Mouse (Mus musculus) CH12.LX (cell line): ENCODE data around the gene Fxyd3.

Experiments
- CHD1 ChIP-seq: IDR thresholded peaks from 2 replicates; pipeline ENCODE4 v1.6.1; 2012; ENCODE audit warnings: low read depth, low read length, improper control_type of control experiment, inconsistent platforms
- CTCF ChIP-seq, 2 experiments: IDR thresholded peaks in 1 of 2; conservative IDR thresholded peaks in 1 of 2; 2 replicates each; pipeline ENCODE4 v1.5.1; 2011 to 2012; ENCODE audit warnings: low read depth in 2 of 2, low read length in 2 of 2, improper control_type of control experiment in 1 of 2, inconsistent platforms in 1 of 2, mild to moderate bottlenecking in 1 of 2, moderate library complexity in 1 of 2
- EP300 ChIP-seq: IDR thresholded peaks from 2 replicates; pipeline ENCODE4 v1.6.1; 2011; ENCODE audit warnings: low read length, improper control_type of control experiment
- HCFC1 ChIP-seq: IDR thresholded peaks from 2 replicates; pipeline ENCODE4 v1.6.1; 2012; ENCODE audit warnings: low read depth, mild to moderate bottlenecking, inconsistent platforms, low read length, improper control_type of control experiment
- POLR2A ChIP-seq: IDR thresholded peaks from 2 replicates; pipeline ENCODE4 v1.6.1; 2011; ENCODE audit warnings: low read depth, mild to moderate bottlenecking, improper control_type of control experiment, low read length
- SIN3A ChIP-seq: IDR thresholded peaks from 2 replicates; pipeline ENCODE4 v1.6.1; 2012; ENCODE audit warnings: low read length, improper control_type of control experiment, inconsistent platforms
- USF2 ChIP-seq: conservative IDR thresholded peaks from 2 replicates; pipeline ENCODE4 v1.6.1; 2011; ENCODE audit warnings: low read depth, low read length, improper control_type of control experiment

GRCm38 (mm10) chr7:31033409-31034165 lies 42.9 kb downstream of the Fxyd3 start:
- TF ChIP-seq USF2 (no peak), EP300 (no peak), CTCF (conservative IDR thresholded peaks at IDR 0.05 in 1 of 2, IDR thresholded peaks at IDR 0.05 in 1 of 2; ENCODE audit: low read depth in 2 of 2, low read length in 2 of 2) (no peak), SIN3A (no peak), POLR2A (no peak; the same call in 1 of the 2 replicates), HCFC1 (no peak; the same call in 1 of the 2 replicates), CHD1 (no peak)
